Mouse (Mus musculus): ENCODE data around the gene Arhgef25. TPM values are rescaled to one million over a fixed set of nuclear protein-coding genes. Genes with fewer than 3 reads are reported as not detected.
"Not testable (repeated sequence)": the region's sequence is repeated elsewhere in the genome, so short reads cannot be mapped to it uniquely, and the experiment has no call there.

Arhgef25 gene
- total and polyA plus RNA-seq, 2 experiments from 2014 or later, result 16.9 to 45.4 TPM

DNA sequence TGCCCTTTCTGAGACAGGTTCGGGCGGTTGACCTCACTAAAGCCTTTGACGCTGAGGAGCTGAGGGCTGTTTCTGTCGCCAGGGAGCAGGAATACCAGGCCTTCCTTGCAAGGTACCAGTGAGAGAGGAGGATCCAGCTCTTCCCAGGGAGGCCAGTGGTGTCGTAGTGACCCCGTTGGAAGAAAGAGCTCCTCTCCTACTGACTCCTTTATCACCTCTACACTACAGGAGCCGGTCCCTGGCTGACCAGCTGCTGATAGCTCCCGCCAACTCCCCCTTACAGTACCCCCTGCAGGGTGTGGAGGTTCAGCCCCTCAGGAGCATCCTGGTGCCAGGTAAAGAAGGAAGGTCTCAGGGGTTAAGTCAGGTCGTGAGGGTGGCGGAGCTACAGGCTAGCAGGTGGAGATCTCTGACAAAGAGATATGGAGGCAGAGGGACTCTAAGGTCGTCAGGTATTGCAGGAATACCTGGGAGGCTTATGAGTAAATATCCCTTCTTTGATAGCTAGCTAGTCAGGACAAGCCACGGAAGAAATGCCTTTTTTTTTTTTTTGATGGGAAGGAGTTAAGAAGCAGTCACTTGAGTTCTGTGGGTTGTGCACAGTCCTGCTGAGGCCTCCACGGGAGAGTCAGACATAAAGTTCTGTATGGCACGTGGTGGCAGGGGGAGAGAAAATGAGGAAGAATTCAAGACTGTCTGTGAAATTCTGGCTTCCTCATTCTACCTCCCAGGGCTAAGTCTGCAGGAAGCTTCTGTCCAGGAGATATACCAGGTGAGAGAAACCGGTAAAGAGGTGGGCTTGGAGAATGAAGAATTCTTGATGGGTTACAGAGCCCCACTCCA lies 22.9 kb downstream of the Arhgef25 start:
- DNase-seq, result no peak
- Histone ChIP-seq H3K9me3 (ENCODE audit: low read length) (no peaks in the 10 kb centered on the region), H3K4me3 (ENCODE audit: low read depth, low read length) (peak overlapping the region; percentile 83), H3K27ac (ENCODE audit: low read depth, low read length) (peak overlapping the region; percentile 94; the same call in 1 of the 2 replicates), H3K4me1 (ENCODE audit: insufficient read depth) (0 out of 2 replicates have a peak, but pooled peaks cover 3% of the 10 kb centered on the region), H3K4me2 (ENCODE audit: low read depth) (peak overlapping the region; percentile 84), H3K27me3 (ENCODE audit: insufficient read depth, low read length) (peaks cover 6% of the 10 kb centered on the region), H3K9ac (peak overlapping the region; percentile 99), H3K36me3 (ENCODE audit: insufficient read depth) (peaks cover 22% of the 10 kb centered on the region)
- ATAC-seq, result no peak
- WGBS, result 29% methylated on average over 15 of the region's 15 CpGs
- TF ChIP-seq CTCF (IDR thresholded peaks at IDR 0.05; ENCODE audit: low read depth), result no peak

DNA sequence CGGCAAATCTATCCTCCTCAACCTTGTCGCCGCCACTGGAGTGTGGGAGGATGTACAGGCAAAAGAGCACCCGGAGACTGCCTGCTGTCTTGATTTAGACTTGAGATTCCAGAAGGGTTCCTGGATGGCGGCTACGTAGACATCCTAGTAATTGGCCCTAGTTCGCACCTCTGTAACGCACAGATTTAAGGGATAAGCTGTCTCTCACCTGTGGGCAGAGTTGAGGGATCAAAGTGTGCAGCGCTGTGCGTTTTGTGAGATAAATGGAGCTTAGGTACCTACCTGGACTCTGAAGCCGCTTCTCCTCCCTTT lies 23.5 kb downstream of the Arhgef25 start:
- WGBS, result 8% methylated on average over 11 of the region's 11 CpGs
- no peak for ATAC-seq

DNA sequence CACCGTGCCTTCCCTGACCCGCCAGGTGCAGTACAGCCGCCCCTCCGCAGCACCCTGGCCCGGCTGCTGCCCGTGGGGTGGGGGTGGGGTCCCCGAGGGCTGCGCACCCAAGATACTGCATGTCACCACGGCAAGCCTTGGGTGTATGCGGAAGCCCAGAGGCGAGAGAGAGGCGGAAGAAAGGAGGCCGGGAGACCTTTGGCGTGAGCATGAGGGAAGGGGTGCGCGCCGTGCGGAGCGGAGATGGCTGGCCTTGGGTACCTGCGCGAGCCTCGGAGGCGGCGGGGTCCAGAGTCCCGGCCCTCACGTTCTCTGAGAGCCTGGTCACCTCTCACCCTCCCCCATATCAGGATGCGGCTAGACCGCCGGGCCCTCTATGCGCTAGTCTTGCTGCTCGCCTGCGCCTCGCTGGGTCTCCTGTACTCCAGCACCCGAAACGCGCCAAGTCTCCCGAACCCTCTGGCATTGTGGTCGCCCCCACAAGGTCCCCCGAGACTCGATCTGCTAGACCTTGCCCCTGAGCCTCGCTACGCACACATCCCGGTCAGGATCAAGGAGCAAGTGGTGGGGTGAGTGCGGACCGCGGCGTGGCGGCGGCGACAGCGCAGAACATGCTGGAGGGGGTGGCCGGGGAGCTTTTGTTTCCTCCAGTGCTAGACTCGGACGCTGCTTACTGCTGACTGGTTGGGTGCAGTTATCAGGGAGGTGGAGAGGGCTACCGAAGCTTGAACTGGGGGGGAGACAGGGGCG lies 24.1 kb downstream of the Arhgef25 start:
- Histone ChIP-seq H3K27me3 (ENCODE audit: insufficient read depth, low read length) (peaks cover 6% of the 10 kb centered on the region), H3K9ac (peak overlapping the region; percentile 99), H3K4me2 (ENCODE audit: low read depth) (peak overlapping the region; percentile 84), H3K9me3 (ENCODE audit: low read length) (no peaks in the 10 kb centered on the region), H3K27ac (ENCODE audit: low read depth, low read length) (peak overlapping the region; percentile 94), H3K4me1 (ENCODE audit: insufficient read depth) (0 out of 2 replicates have a peak, but pooled peaks cover 2% of the 10 kb centered on the region), H3K4me3 (ENCODE audit: low read depth, low read length) (peak overlapping the region; percentile 83), H3K36me3 (ENCODE audit: insufficient read depth) (peaks cover 15% of the 10 kb centered on the region; the same call in 1 of the 2 replicates)
- ATAC-seq, result peak; percentile 65
- no peak for TF ChIP-seq CTCF (IDR thresholded peaks at IDR 0.05; ENCODE audit: low read depth)
- DNase-seq, result peak; percentile 71
- 2% methylated on average over 55 of the region's 56 CpGs for WGBS

More for the DNA sequence above, 23.5 kb downstream of the Arhgef25 start:
- TF ChIP-seq CTCF (IDR thresholded peaks at IDR 0.05; ENCODE audit: low read depth), result peak; percentile 51
- Histone ChIP-seq H3K4me1 (ENCODE audit: insufficient read depth) (0 out of 2 replicates have a peak, but pooled peaks cover 3% of the 10 kb centered on the region), H3K4me3 (ENCODE audit: low read depth, low read length) (peak overlapping the region; percentile 83), H3K4me2 (ENCODE audit: low read depth) (peak overlapping the region; percentile 84), H3K9ac (peak overlapping the region; percentile 99), H3K27me3 (ENCODE audit: insufficient read depth, low read length) (peaks cover 6% of the 10 kb centered on the region), H3K27ac (ENCODE audit: low read depth, low read length) (peak overlapping the region; percentile 94), H3K9me3 (ENCODE audit: low read length) (no peaks in the 10 kb centered on the region), H3K36me3 (ENCODE audit: insufficient read depth) (peaks cover 16% of the 10 kb centered on the region; the same call in 1 of the 2 replicates)
- no peak for DNase-seq

DNA sequence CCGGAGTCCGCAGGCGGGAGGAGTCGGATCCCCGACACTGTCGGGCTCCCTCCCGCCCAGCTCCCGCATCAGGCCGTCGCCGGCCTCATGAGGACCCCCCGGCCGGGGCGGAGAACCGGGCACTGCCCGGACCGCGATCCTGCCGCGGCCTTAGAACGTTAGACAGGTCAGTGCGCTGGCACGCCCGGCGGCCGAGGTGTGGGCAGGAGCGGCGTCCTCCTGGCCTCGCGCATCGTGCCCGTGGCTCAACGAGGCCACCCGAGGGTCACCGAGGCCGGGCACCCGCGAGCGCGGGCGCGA lies 24.6 kb downstream of the Arhgef25 start:
- 1% methylated on average over 42 of the region's 42 CpGs for WGBS
- ATAC-seq, result peak; percentile 47; the same call in 1 of the 2 replicates

DNA sequence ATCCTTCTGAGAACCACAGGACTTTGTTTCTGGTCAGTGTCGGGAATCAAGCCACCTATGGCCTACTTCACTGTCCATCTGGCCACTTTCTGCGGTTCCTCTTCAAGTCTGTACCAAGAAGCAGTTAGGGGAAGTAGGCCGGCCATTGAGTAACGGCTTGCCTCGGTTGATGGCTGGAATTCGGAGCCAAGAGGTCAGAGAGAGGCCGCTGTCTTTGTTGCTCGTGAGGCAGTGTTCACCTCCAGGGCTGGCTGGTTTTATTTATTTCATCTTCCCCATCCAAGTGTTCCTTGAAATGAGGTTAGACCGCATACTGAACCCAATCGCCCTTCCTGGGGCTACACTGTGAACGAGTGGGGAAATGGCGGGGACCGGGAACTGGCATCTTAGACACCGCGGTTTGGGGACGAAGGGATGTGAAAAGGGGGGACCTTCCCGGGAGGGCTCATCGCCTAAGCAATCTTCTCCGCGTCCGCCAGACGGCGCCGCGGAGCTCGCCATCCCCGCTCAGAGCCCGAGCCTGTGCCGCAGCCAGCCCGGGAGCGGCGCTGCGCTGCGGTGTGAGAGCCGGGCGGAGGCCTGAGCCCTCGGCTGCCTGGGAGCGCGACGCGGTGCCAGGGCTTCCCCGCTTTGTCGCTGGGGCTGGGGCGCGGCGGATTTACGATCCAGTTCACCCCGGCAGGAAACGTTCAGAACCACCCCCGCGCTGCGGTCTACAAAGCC lies 25.1 kb downstream of the Arhgef25 start, which contains the start of gene B4galnt1:
Gene B4galnt1 (plus strand): TSS at position 595 of the 723 bp plus-strand sequence.
- ATAC-seq (peak; percentile 93), DNase-seq (peak; percentile 96)
- peaks cover 15% of the 10 kb centered on the region; the same call in 1 of the 2 replicates for H3K36me3 ChIP-seq (ENCODE audit: insufficient read depth)
- TF ChIP-seq CTCF (IDR thresholded peaks at IDR 0.05; ENCODE audit: low read depth), result peak; percentile 98
- WGBS, result 2% methylated on average over 49 of the region's 52 CpGs
- no peaks in the 10 kb centered on the region; the same call in none of the 2 replicates for H3K27me3 ChIP-seq (ENCODE audit: insufficient read depth, low read length)
- H3K9ac ChIP-seq, result peak within 1 kb of the TSS; percentile 99
- H3K9me3 ChIP-seq (ENCODE audit: low read length), result no peaks in the 10 kb centered on the region
- no peaks in the 10 kb centered on the region for H3K4me1 ChIP-seq (ENCODE audit: insufficient read depth)
- peak within 1 kb of the TSS; percentile 94 for H3K27ac ChIP-seq (ENCODE audit: low read depth, low read length)
- peak within 1 kb of the TSS; percentile 83 for H3K4me3 ChIP-seq (ENCODE audit: low read depth, low read length)
- H3K4me2 ChIP-seq (ENCODE audit: low read depth), result peak within 1 kb of the TSS; percentile 84

More for the DNA sequence above, 24.6 kb downstream of the Arhgef25 start:
- H3K9ac ChIP-seq, result peak overlapping the region; percentile 99
- peak overlapping the region; percentile 94 for H3K27ac ChIP-seq (ENCODE audit: low read depth, low read length)
- peaks cover 15% of the 10 kb centered on the region; the same call in 1 of the 2 replicates for H3K36me3 ChIP-seq (ENCODE audit: insufficient read depth)
- no peaks in the 10 kb centered on the region for H3K4me1 ChIP-seq (ENCODE audit: insufficient read depth)
- no peaks in the 10 kb centered on the region for H3K9me3 ChIP-seq (ENCODE audit: low read length)
- no peak for DNase-seq
- TF ChIP-seq CTCF (IDR thresholded peaks at IDR 0.05; ENCODE audit: low read depth), result no peak
- peak overlapping the region; percentile 84 for H3K4me2 ChIP-seq (ENCODE audit: low read depth)
- H3K4me3 ChIP-seq (ENCODE audit: low read depth, low read length), result peak overlapping the region; percentile 83
- peaks cover 2% of the 10 kb centered on the region for H3K27me3 ChIP-seq (ENCODE audit: insufficient read depth, low read length)

DNA sequence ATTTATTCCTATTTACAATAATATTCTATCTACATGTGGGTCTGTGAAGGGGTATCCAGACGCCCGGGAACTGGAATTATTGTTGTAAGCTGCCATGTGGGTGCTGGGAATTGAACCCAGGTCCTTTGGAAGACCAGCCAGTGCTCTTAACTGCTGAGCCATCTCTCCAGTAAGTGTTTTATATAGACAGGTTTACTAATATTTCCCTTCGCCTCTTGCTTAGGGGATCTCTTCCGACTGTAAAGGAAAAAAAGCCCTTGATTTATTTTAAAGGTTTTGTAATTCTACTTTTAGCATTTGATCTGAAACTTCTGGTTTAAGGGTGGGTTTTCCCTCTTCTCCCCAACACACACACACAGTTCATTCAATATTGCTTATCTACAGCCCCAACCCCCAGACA lies 25.7 kb downstream of the Arhgef25 start:
- H3K4me3 ChIP-seq (ENCODE audit: low read depth, low read length), result peak overlapping the region; percentile 83; the same call in 1 of the 2 replicates
- H3K4me2 ChIP-seq (ENCODE audit: low read depth), result peak overlapping the region; percentile 84
- TF ChIP-seq CTCF (IDR thresholded peaks at IDR 0.05; ENCODE audit: low read depth), result no peak
- H3K27ac ChIP-seq (ENCODE audit: low read depth, low read length), result peak overlapping the region; percentile 94
- peak overlapping the region; percentile 99 for H3K9ac ChIP-seq
- H3K27me3 ChIP-seq (ENCODE audit: insufficient read depth, low read length), result no peaks in the 10 kb centered on the region; the same call in 1 of the 2 replicates
- no peaks in the 10 kb centered on the region for H3K4me1 ChIP-seq (ENCODE audit: insufficient read depth)
- H3K9me3 ChIP-seq (ENCODE audit: low read length), result no peaks in the 10 kb centered on the region
- 90% methylated on average over 4 of the region's 4 CpGs for WGBS
- DNase-seq, result no peak
- ATAC-seq, result no peak
- H3K36me3 ChIP-seq (ENCODE audit: insufficient read depth), result peaks cover 12% of the 10 kb centered on the region; the same call in 1 of the 2 replicates

DNA sequence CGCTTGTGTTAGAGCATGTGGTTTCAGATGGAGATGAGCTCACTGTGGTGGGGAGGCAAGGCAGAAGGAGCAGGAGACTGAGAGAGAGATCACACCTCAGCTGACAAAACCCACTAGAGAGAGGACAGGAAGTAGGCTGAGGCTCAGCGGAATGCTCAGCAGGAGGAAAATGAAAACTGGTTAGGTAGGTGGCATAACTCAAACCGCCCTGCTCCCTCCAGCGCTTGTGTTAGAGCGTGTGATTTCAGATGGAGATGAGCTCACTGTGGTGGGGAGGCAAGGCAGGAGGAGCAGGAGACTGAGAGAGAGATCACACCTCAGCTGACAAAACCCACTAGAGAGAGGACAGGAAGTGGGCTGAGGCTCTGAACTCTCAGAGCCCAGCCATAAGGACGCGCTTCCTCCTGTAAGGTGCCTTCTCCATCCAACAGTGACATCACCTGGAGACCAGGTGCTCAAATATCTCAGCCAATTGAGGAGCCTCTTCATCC lies 27.1 kb downstream of the Arhgef25 start:
- 57% methylated on average over 7 of the region's 7 CpGs for WGBS
- H3K9me3 ChIP-seq (ENCODE audit: low read length); H3K36me3 ChIP-seq (ENCODE audit: insufficient read depth); H3K4me1 ChIP-seq (ENCODE audit: insufficient read depth); ATAC-seq; H3K9ac ChIP-seq; H3K4me2 ChIP-seq (ENCODE audit: low read depth); H3K4me3 ChIP-seq (ENCODE audit: low read depth, low read length); DNase-seq; H3K27ac ChIP-seq (ENCODE audit: low read depth, low read length); H3K27me3 ChIP-seq (ENCODE audit: insufficient read depth, low read length): not testable (repeated sequence)
